Mouse (Mus musculus) liver, postnatal 0 days (tissue): ENCODE measurements around the gene Entpd7.

Experiments used
- CTCF ChIP-seq: sonication (generic); IDR thresholded peaks from 2 replicates; pipeline ENCODE4 v1.5.1; 2016; ENCODE audit warnings: antibody characterized with exemption, low read depth
- EP300 ChIP-seq: IDR thresholded peaks from 2 replicates; pipeline ENCODE4 v1.6.1; 2016; ENCODE audit warnings: antibody characterized with exemption, low read depth, mild to moderate bottlenecking

DNA sequence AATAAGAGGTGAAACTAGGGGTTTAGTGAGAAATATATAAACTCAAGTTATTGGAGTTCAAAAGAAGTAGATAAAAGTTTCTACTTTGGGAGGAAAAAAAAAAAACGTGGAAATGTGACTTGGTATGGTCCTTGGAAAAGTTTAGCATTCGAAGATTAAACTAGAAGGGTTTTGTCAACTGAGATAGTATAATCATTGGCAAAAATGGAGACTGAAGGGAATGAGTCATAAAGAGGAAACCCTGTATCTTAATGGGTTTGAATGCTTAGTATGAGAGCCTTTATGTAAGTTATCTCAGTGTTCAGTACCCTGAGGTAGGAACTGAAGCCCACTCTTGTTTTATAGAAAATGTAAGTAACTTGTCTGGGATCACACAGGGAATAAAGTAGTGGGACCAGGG is 65.4 kb downstream of the Entpd7 start:
- TF ChIP-seq CTCF, result no peak
- TF ChIP-seq EP300, result no peak
